ENCODE assay signal across 25 mouse cellular contexts in genomic region chr17:36994528-36994927, GRCm38 (mm10). TPM values are rescaled to one million over a fixed set of nuclear protein-coding genes. Genes with fewer than 3 reads are reported as not detected.
DNase-seq lines count a peak whose midpoint lies in the region; ATAC-seq and TF ChIP-seq lines count a peak whose summit lies in the region.
"Had no signal": no experiment of that assay in that cellular context is flagged by ENCODE, and none has a peak within 500 bp of the region (broad histone marks: within the 10 kb centered on the region; RNA-seq: fewer than 3 reads in every experiment).

No protein-coding gene starts in this region.

- no peak overlapping the region for H3K4me2 ChIP-seq in lung, postnatal 0 days (replicated peaks; ENCODE audit: low read depth, low read length)
- H3K4me2 ChIP-seq in intestine, postnatal 0 days (replicated peaks; ENCODE audit: low read depth): no peak overlapping the region
- H3K4me2 ChIP-seq: embryonic facial prominence, embryonic 12.5 days; forebrain, embryonic 13.5 days; forebrain, embryonic 15.5 days had no signal

- TF ChIP-seq CTCF in lung, postnatal 0 days (IDR thresholded peaks at IDR 0.05): no peak
- no peak for TF ChIP-seq CTCF in E14TG2a.4 (conservative IDR thresholded peaks at IDR 0.05; ENCODE audit: low read length)
- no peak for TF ChIP-seq CTCF in intestine, postnatal 0 days (IDR thresholded peaks at IDR 0.05; ENCODE audit: low read depth)
- TF ChIP-seq CTCF in thymus, adult 2 months (IDR thresholded peaks at IDR 0.05; ENCODE audit: borderline replicate concordance, control insufficient read depth, extremely low read depth, insufficient read depth, low read length, poor library complexity): no peak

- no peaks in the 10 kb centered on the region for H3K27me3 ChIP-seq in lung, postnatal 0 days (replicated peaks; ENCODE audit: insufficient read depth, low read length)
- H3K27me3 ChIP-seq in E14TG2a.4 (ENCODE audit: insufficient read depth, low read length): no peaks in the 10 kb centered on the region
- H3K27me3 ChIP-seq in intestine, postnatal 0 days (replicated peaks; ENCODE audit: control insufficient read depth, insufficient read depth, low read length): no peaks in the 10 kb centered on the region
- H3K27me3 ChIP-seq in thymus, adult 2 months (ENCODE audit: control insufficient read depth, insufficient read depth, low read length): no peaks in the 10 kb centered on the region

- H3K36me3 ChIP-seq in lung, postnatal 0 days (ENCODE audit: insufficient read depth, low read length): no peaks in the 10 kb centered on the region
- H3K36me3 ChIP-seq in E14TG2a.4 (ENCODE audit: insufficient read depth, low read length) (no peaks in the 10 kb centered on the region), ES-E14 (ENCODE audit: control insufficient read depth, insufficient read depth, low read length, poor library complexity, severe bottlenecking) (no peaks in the 10 kb centered on the region)
- H3K36me3 ChIP-seq in intestine, postnatal 0 days (ENCODE audit: control insufficient read depth, insufficient read depth): no peaks in the 10 kb centered on the region
- no peaks in the 10 kb centered on the region for H3K36me3 ChIP-seq in thymus, adult 2 months (ENCODE audit: control insufficient read depth, insufficient read depth, low read length)
- H3K36me3 ChIP-seq: embryonic facial prominence, embryonic 10.5 days; embryonic facial prominence, embryonic 12.5 days; forebrain, embryonic 15.5 days had no signal

- H3K27ac ChIP-seq in lung, postnatal 0 days (ENCODE audit: low read length): no peak overlapping the region
- H3K27ac ChIP-seq in ES-E14 (ENCODE audit: insufficient read depth, low read depth, low read length, poor library complexity, severe bottlenecking): peak overlapping the region; percentile 96
- H3K27ac ChIP-seq in intestine, postnatal 0 days (ENCODE audit: low read depth, low read length): no peak overlapping the region
- no peak overlapping the region for H3K27ac ChIP-seq in thymus, adult 2 months (ENCODE audit: control insufficient read depth, insufficient read depth, low read length)
- H3K27ac ChIP-seq: embryonic facial prominence, embryonic 10.5 days; embryonic facial prominence, embryonic 12.5 days; forebrain, embryonic 13.5 days; forebrain, embryonic 15.5 days had no signal

- TF ChIP-seq POLR2A in thymus, adult 2 months (IDR thresholded peaks at IDR 0.05; ENCODE audit: control insufficient read depth, extremely low read depth, insufficient read depth, low read length, poor library complexity): no peak

- H3K4me3 ChIP-seq in lung, postnatal 0 days (ENCODE audit: low read depth, low read length): no peak overlapping the region
- peak overlapping the region; percentile 21; the same call in 1 of the 2 replicates for H3K4me3 ChIP-seq in E14TG2a.4 (replicated peaks; ENCODE audit: low read length)
- H3K4me3 ChIP-seq in ES-E14 (ENCODE audit: insufficient read depth in 1 of 2, low read depth in 1 of 2, low read length in 2 of 2, poor library complexity in 1 of 2, severe bottlenecking in 1 of 2): no peak overlapping the region; a peak in 1 of 4 replicates
- H3K4me3 ChIP-seq in intestine, postnatal 0 days (ENCODE audit: low read depth, low read length): no peak overlapping the region
- no peak overlapping the region for H3K4me3 ChIP-seq in thymus, adult 2 months (ENCODE audit: control insufficient read depth, insufficient read depth, low read length)
- H3K4me3 ChIP-seq: embryonic facial prominence, embryonic 10.5 days; embryonic facial prominence, embryonic 12.5 days; forebrain, embryonic 13.5 days; forebrain, embryonic 15.5 days had no signal

- peak; percentile 27 for DNase-seq in lung, postnatal 0 days (ENCODE audit: low spot score)
- DNase-seq in lung, postnatal 10 days: no peak
- DNase-seq in A20 (ENCODE audit: low read depth, low spot score): peak; percentile 86
- no peak for DNase-seq in ES-E14 (ENCODE audit: low read depth, low spot score)
- DNase-seq in adrenal gland, postnatal 36 days: no peak
- DNase-seq in thymus, adult 2 months: no peak
- DNase-seq: adrenal gland, adult 2 months; adrenal gland, postnatal 10 days; adrenal gland, postnatal 25 days; cerebellum, adult 11-12 months; cerebellum, adult 2 months; cerebellum, adult 9-10 months; cerebellum, postnatal 10 days; cerebellum, postnatal 25 days; forebrain, postnatal 0 days had no signal

- in situ Hi-C loops in ES-E14 (cut with MboI; ENCODE audit: low sequenced_read_pairs in 2 of 2, unreplicated experiment in 2 of 2): no loop called here

- ATAC-seq in lung, postnatal 0 days: no peak
- ATAC-seq in intestine, postnatal 0 days: no peak
- ATAC-seq: forebrain, embryonic 13.5 days; forebrain, embryonic 15.5 days; forebrain, postnatal 0 days had no signal

- WGBS in lung, postnatal 0 days: 63% methylated on average over 2 of the region's 2 CpGs
- 75% methylated on average over 2 of the region's 2 CpGs for whole genome bisulfite sequencing in intestine, postnatal 0 days
- 81% methylated on average over 2 of the region's 2 CpGs for WGBS in thymus, adult 2 months

- H3K9ac ChIP-seq in lung, postnatal 0 days (replicated peaks; ENCODE audit: low read depth): no peak overlapping the region
- peak overlapping the region; percentile 75; the same call in 1 of the 2 replicates for H3K9ac ChIP-seq in ES-E14 (ENCODE audit: insufficient read depth, low read depth, low read length, poor library complexity, severe bottlenecking)
- no peak overlapping the region for H3K9ac ChIP-seq in intestine, postnatal 0 days (ENCODE audit: low read depth, low read length)
- H3K9ac ChIP-seq: embryonic facial prominence, embryonic 12.5 days; forebrain, embryonic 13.5 days; forebrain, embryonic 15.5 days; forebrain, postnatal 0 days had no signal

- no peaks in the 10 kb centered on the region for H3K9me3 ChIP-seq in lung, postnatal 0 days (ENCODE audit: low read length)
- H3K9me3 ChIP-seq in E14TG2a.4 (ENCODE audit: low read length) (no peaks in the 10 kb centered on the region), ES-E14 (ENCODE audit: control insufficient read depth, insufficient read depth, low read depth, low read length) (no peaks in the 10 kb centered on the region)
- H3K9me3 ChIP-seq in intestine, postnatal 0 days (ENCODE audit: control insufficient read depth): no peaks in the 10 kb centered on the region
- H3K9me3 ChIP-seq: embryonic facial prominence, embryonic 10.5 days; embryonic facial prominence, embryonic 12.5 days; forebrain, embryonic 13.5 days; forebrain, embryonic 15.5 days had no signal

- H3K4me1 ChIP-seq in lung, postnatal 0 days (ENCODE audit: insufficient read depth, low read depth, low read length): no peaks in the 10 kb centered on the region
- H3K4me1 ChIP-seq in E14TG2a.4 (replicated peaks; ENCODE audit: low read depth, low read length) (peaks cover 94% of the 10 kb centered on the region), ES-E14 (ENCODE audit: control insufficient read depth in 2 of 2, insufficient read depth in 2 of 2, low read length in 2 of 2, poor library complexity in 1 of 2) (peaks cover 18 to 27% of the 10 kb centered on the region in 2 experiments)
- H3K4me1 ChIP-seq in intestine, postnatal 0 days (replicated peaks; ENCODE audit: control insufficient read depth, insufficient read depth, low read length): no peaks in the 10 kb centered on the region
- H3K4me1 ChIP-seq in thymus, adult 2 months (replicated peaks; ENCODE audit: control insufficient read depth, insufficient read depth, low read length): no peaks in the 10 kb centered on the region
- H3K4me1 ChIP-seq: forebrain, embryonic 13.5 days; forebrain, embryonic 15.5 days had no signal

- no peak for TF ChIP-seq EP300 in lung, postnatal 0 days (IDR thresholded peaks at IDR 0.05)

TF ChIP-seq in ES-E14, 5 proteins besides CTCF, POLR2A, EP300 and RAD21:
- no peak for TF ChIP-seq CHD2 (IDR thresholded peaks at IDR 0.05; ENCODE audit: low read depth, low read length)
- no peak for TF ChIP-seq HCFC1 (IDR thresholded peaks at IDR 0.05; ENCODE audit: borderline replicate concordance, insufficient read depth, low read length)
- TF ChIP-seq ZC3H11A (IDR thresholded peaks at IDR 0.05; ENCODE audit: borderline replicate concordance, low read depth, low read length): no peak
- TF ChIP-seq ZNF384 (IDR thresholded peaks at IDR 0.05; ENCODE audit: low read depth, low read length): no peak
- no peak for TF ChIP-seq MAFK (IDR thresholded peaks at IDR 0.05; ENCODE audit: insufficient read depth, low read depth, low read length)

RNA-seq across cellular contexts. Expression of gene H2-M5, which starts 5.2 kb away (rescaled TPM):
- polyA plus RNA-seq in lung, postnatal 0 days (2015; fragmentation: Nextera tagmentation; extraction: Ambion mirVana): 0.13 and 0.21 TPM in 2 replicates
- 49.4 and 55.4 TPM in 2 replicates for total RNA-seq in ES-E14 (2012; rRNA removed)
- 0.05 TPM in 1 of 2 replicates, not detected in the other for polyA plus RNA-seq in intestine, postnatal 0 days (2015; fragmentation: Nextera tagmentation; extraction: Ambion mirVana)
- not detected for total RNA-seq in adrenal gland, postnatal 36 days (2021)
- 0.32 and 0.34 TPM in 2 replicates for polyA plus RNA-seq in thymus, adult 2 months (2012; rRNA removed)
- total RNA-seq: adrenal gland, adult 2 months; adrenal gland, postnatal 10 days; adrenal gland, postnatal 25 days; MEL had no signal
- polyA plus RNA-seq: adrenal gland, adult 2 months had no signal

RNA-seq across cellular contexts. Expression of gene Zfp57, which starts 6.4 kb away (rescaled TPM):
- polyA plus RNA-seq in lung, postnatal 0 days (2015; fragmentation: Nextera tagmentation; extraction: Ambion mirVana): 35.6 and 44.3 TPM in 2 replicates
- total RNA-seq in ES-E14 (2012; rRNA removed): 360 and 437 TPM in 2 replicates
- polyA plus RNA-seq in intestine, postnatal 0 days (2015; fragmentation: Nextera tagmentation; extraction: Ambion mirVana): 8.6 and 9.0 TPM in 2 replicates
- 1 to 10 TPM; 1.5 to 3.3 TPM for total RNA-seq in adrenal gland, postnatal 36 days (2021)
- polyA plus RNA-seq in thymus, adult 2 months (2012; rRNA removed): 0.94 and 1.1 TPM in 2 replicates
- total RNA-seq: MEL had no signal

RNA-seq across cellular contexts. Expression of gene 2410137M14Rik, which starts 13.5 kb away (rescaled TPM):
- polyA plus RNA-seq in lung, postnatal 0 days (2015; fragmentation: Nextera tagmentation; extraction: Ambion mirVana): 0.14 TPM in 1 of 2 replicates, not detected in the other
- total RNA-seq in ES-E14 (2012; rRNA removed): 14.8 and 16.9 TPM in 2 replicates
- polyA plus RNA-seq in intestine, postnatal 0 days (2015; fragmentation: Nextera tagmentation; extraction: Ambion mirVana): not detected in 2 replicates
- not detected for total RNA-seq in adrenal gland, postnatal 36 days (2021)
- polyA plus RNA-seq in thymus, adult 2 months (2012; rRNA removed): not detected in 2 replicates
- total RNA-seq: adrenal gland, adult 2 months; adrenal gland, postnatal 10 days; adrenal gland, postnatal 25 days; MEL had no signal
- polyA plus RNA-seq: adrenal gland, adult 2 months; C2C12; embryonic facial prominence, embryonic 10.5 days; embryonic facial prominence, embryonic 12.5 days; embryonic facial prominence, embryonic 14.5 days; forebrain, embryonic 11.5 days; forebrain, embryonic 15.5 days had no signal

RNA-seq across cellular contexts. Expression of gene Mog, which starts 28.7 kb away (rescaled TPM):
- 0.07 TPM in 1 of 2 replicates, not detected in the other for polyA plus RNA-seq in lung, postnatal 0 days (2015; fragmentation: Nextera tagmentation; extraction: Ambion mirVana)
- total RNA-seq in ES-E14 (2012; rRNA removed): 0.62 and 0.85 TPM in 2 replicates
- polyA plus RNA-seq in intestine, postnatal 0 days (2015; fragmentation: Nextera tagmentation; extraction: Ambion mirVana): not detected in 2 replicates
- total RNA-seq in adrenal gland, postnatal 36 days (2021): not detected
- polyA plus RNA-seq in thymus, adult 2 months (2012; rRNA removed): not detected in 2 replicates
- total RNA-seq: adrenal gland, adult 2 months; adrenal gland, postnatal 10 days; adrenal gland, postnatal 25 days; forebrain, postnatal 0 days; MEL had no signal
- polyA plus RNA-seq: adrenal gland, adult 2 months had no signal

RNA-seq across cellular contexts. Expression of gene Znrd1as, which starts 36.1 kb away (rescaled TPM):
- 5.1 and 6.1 TPM in 2 replicates for polyA plus RNA-seq in lung, postnatal 0 days (2015; fragmentation: Nextera tagmentation; extraction: Ambion mirVana)
- 13.8 and 15.1 TPM in 2 replicates for total RNA-seq in ES-E14 (2012; rRNA removed)
- 5.6 and 6.4 TPM in 2 replicates for polyA plus RNA-seq in intestine, postnatal 0 days (2015; fragmentation: Nextera tagmentation; extraction: Ambion mirVana)
- total RNA-seq in adrenal gland, postnatal 36 days (2021): 10 to 100 TPM in 1 of 2 experiments, 1 to 10 TPM in 1; 9.0 to 13.6 TPM
- 0.85 and 1.0 TPM in 2 replicates for polyA plus RNA-seq in thymus, adult 2 months (2012; rRNA removed)

Comparison
In these comparisons a context has a peak if more than half of its experiments do, and no peak if none do; other contexts are left out.
1. DNase-seq: peak in lung, postnatal 0 days (single experiment) and A20 (single experiment); none in lung, postnatal 10 days (single experiment), ES-E14 (single experiment), adrenal gland, postnatal 36 days (0 of 2) and thymus, adult 2 months (single experiment).